Mouse (Mus musculus) myocyte (in vitro differentiated cells): Measurements from ENCODE around the gene Mtmr10. TPM values are rescaled to one million over a fixed set of nuclear protein-coding genes. Genes with fewer than 3 reads are reported as not detected.

Source experiments
- H3K27me3 ChIP-seq: one replicate; pipeline ENCODE4 v1.6.1; 2011; ENCODE audit not compliant: control insufficient read depth, insufficient read depth, insufficient read length
- H3K36me3 ChIP-seq: one replicate; pipeline ENCODE4 v1.6.1; 2011; ENCODE audit not compliant: control insufficient read depth, insufficient read depth
- H3K4me2 ChIP-seq: one replicate; pipeline ENCODE4 v1.6.1; 2011; ENCODE audit warnings: low read depth, control low read depth
- H3K4me3 ChIP-seq: one replicate; pipeline ENCODE4 v1.5.1; 2011; ENCODE audit warnings: mild to moderate bottlenecking, control low read depth, moderate library complexity
- H3K79me2 ChIP-seq: one replicate; pipeline ENCODE4 v1.6.1; 2011; ENCODE audit not compliant: control insufficient read depth, insufficient read depth
- H3ac ChIP-seq: one replicate; pipeline ENCODE4 v1.6.1; 2011; ENCODE audit not compliant: control insufficient read depth, insufficient read length
- CEBPB ChIP-seq: IDR thresholded peaks from 2 replicates; pipeline ENCODE4 v1.6.1; 2011; ENCODE audit warnings: mild to moderate bottlenecking, moderate library complexity; ENCODE audit not compliant: poor library complexity, insufficient read depth, severe bottlenecking
- E2F4 ChIP-seq: IDR thresholded peaks from one replicate; pipeline ENCODE4 v1.6.1; 2011; ENCODE audit warnings: mild to moderate bottlenecking, control low read depth, moderate library complexity; ENCODE audit not compliant: insufficient read depth
- MAX ChIP-seq: IDR thresholded peaks from one replicate; pipeline ENCODE4 v1.6.1; 2011; ENCODE audit warnings: low read depth, mild to moderate bottlenecking, control low read depth
- MYOD1 ChIP-seq, 3 experiments: IDR thresholded peaks; one replicate each; pipeline ENCODE4 v1.6.1; 2011; ENCODE audit warnings: control low read depth in 2 of 3, low read depth in 2 of 3, mild to moderate bottlenecking in 2 of 3, moderate library complexity in 1 of 3; ENCODE audit not compliant: insufficient read length in 2 of 3, control insufficient read depth in 1 of 3
- MYOG ChIP-seq, 3 experiments: IDR thresholded peaks; one replicate each; pipeline ENCODE4 v1.6.1; 2011; ENCODE audit warnings: control low read depth in 2 of 3, low read depth in 2 of 3, mild to moderate bottlenecking in 2 of 3; ENCODE audit not compliant: insufficient read length in 2 of 3, control insufficient read depth in 1 of 3, insufficient read depth in 1 of 3
- POLR2A ChIP-seq: IDR thresholded peaks from one replicate; pipeline ENCODE4 v1.6.1; 2011; ENCODE audit warnings: low read depth, mild to moderate bottlenecking, control low read depth, moderate library complexity; ENCODE audit not compliant: insufficient read length
- POLR2AphosphoS2 ChIP-seq: IDR thresholded peaks from one replicate; pipeline ENCODE4 v1.6.1; 2011; ENCODE audit warnings: low read depth, control low read depth; ENCODE audit not compliant: insufficient read length
- REST ChIP-seq: IDR thresholded peaks from one replicate; pipeline ENCODE4 v1.6.1; 2011; ENCODE audit warnings: mild to moderate bottlenecking, control low read depth, moderate library complexity; ENCODE audit not compliant: insufficient read depth, insufficient read length
- SRF ChIP-seq: IDR thresholded peaks from one replicate; pipeline ENCODE4 v1.6.1; 2011; ENCODE audit warnings: low read depth; ENCODE audit not compliant: control insufficient read depth, insufficient read length
- TCF12 ChIP-seq: IDR thresholded peaks from one replicate; pipeline ENCODE4 v1.6.1; 2011; ENCODE audit warnings: mild to moderate bottlenecking, control low read depth; ENCODE audit not compliant: poor library complexity, insufficient read depth, severe bottlenecking
- TCF3 ChIP-seq: IDR thresholded peaks from one replicate; pipeline ENCODE4 v1.6.1; 2011; ENCODE audit warnings: low read depth, control low read depth; ENCODE audit not compliant: insufficient read length
- USF1 ChIP-seq: IDR thresholded peaks from one replicate; pipeline ENCODE4 v1.6.1; 2011; ENCODE audit warnings: low read depth, mild to moderate bottlenecking, control low read depth, moderate library complexity
- polyA plus RNA-seq: library from polyadenylated mRNA; unstranded; fragments of >200 nt; fragmentation: generic; extraction: Trizol; gene quantifications from one replicate; pipeline ENCODE4 v1.2.1, GENCODE M21; 2012; ENCODE audit warnings: missing spikeins

Gene Mtmr10
- polyA plus RNA-seq, 1 experiment, result 5.6 TPM

DNA sequence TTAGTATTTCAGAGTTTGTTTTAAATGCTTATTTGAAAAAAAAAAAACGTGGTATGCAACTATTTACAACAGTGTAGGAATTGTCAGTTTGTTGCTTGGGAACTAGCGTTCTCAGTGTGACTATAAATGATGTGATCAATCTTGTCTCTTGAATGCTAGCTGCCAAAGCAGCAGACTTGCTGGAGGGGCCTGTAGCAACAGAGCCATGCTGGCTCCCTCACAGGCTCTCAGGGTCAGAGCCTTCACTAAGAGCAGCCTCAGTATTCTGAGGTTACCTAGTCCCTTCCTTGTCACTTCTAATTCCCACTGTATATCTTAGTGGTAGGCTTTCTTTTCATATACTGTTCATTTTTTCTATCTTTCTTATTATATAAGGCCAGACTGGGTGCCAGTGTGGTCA, 23.3 kb downstream of the Mtmr10 start:
- Histone ChIP-seq H3K79me2 (no peaks in the 10 kb centered on the region), H3K4me3 (no peak overlapping the region), H3K4me2 (no peak overlapping the region), H3K27me3 (no peaks in the 10 kb centered on the region), H3ac (no peak overlapping the region), H3K36me3 (peaks cover 36% of the 10 kb centered on the region)
- no peak for TF ChIP-seq CEBPB
- no peak for TF ChIP-seq TCF12
- no peak for TF ChIP-seq MAX
- no peak for TF ChIP-seq SRF
- no peak for TF ChIP-seq REST
- no peak for TF ChIP-seq TCF3
- no peak for TF ChIP-seq POLR2AphosphoS2
- TF ChIP-seq MYOG (IDR thresholded peaks at IDR 0.05; ENCODE audit: control insufficient read depth in 1 of 3, insufficient read depth in 1 of 3, insufficient read length in 2 of 3, low read depth in 2 of 3), result no peak
- TF ChIP-seq POLR2A, result no peak
- no peak for TF ChIP-seq USF1
- TF ChIP-seq E2F4, result no peak

DNA sequence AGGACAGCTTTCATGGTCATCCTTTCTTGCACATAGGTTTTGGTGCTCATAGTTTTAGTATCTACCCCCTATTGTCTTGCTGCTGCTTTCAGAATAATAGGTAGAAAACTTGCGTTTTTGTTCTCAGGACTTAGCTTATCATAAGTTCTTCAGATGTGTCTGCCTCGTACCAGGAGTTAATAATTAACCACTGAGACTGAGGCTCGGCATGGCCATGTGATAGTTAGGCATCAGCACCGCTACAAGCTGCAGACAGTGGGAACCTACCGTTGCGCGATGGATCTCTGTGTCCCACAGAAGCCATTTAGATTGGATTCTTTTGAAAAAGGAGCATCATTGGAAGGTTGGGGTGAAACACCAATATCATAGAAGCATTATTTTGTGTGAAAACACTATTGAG, 25.4 kb downstream of the Mtmr10 start:
- TF ChIP-seq MAX (no peak), E2F4 (no peak), POLR2A (no peak), TCF12 (no peak), USF1 (no peak), SRF (no peak), MYOG (IDR thresholded peaks at IDR 0.05; ENCODE audit: control insufficient read depth in 1 of 3, insufficient read depth in 1 of 3, insufficient read length in 2 of 3, low read depth in 2 of 3) (no peak), TCF3 (no peak), MYOD1 (IDR thresholded peaks at IDR 0.05; ENCODE audit: control insufficient read depth in 1 of 3, insufficient read length in 2 of 3, low read depth in 2 of 3) (no peak), CEBPB (no peak), POLR2AphosphoS2 (no peak), REST (no peak)
- H3K79me2 ChIP-seq, result no peaks in the 10 kb centered on the region
- H3ac ChIP-seq, result no peak overlapping the region
- no peak overlapping the region for H3K4me3 ChIP-seq
- H3K36me3 ChIP-seq, result peaks cover 56% of the 10 kb centered on the region
- no peak overlapping the region for H3K4me2 ChIP-seq
- H3K27me3 ChIP-seq, result no peaks in the 10 kb centered on the region

DNA sequence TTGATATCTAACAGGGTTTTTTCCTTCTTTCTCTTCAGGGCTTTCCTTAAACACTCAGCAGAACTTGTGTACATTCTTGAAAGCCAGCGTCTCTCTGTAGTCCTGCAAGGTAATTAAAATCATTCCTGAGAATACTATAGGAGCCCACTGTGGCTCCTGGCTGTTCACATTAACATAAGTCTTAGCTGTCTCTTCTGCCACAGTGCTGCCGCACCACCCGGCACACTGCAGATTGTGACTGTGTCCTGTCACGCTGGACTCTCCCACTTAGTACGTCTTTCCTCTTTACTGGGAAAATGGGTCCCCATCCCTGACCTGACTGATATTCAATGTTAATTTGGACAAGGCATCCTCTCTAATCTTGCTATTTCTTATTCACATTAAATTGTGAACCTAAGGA, 33.7 kb downstream of the Mtmr10 start:
- Histone ChIP-seq H3ac (no peak overlapping the region), H3K27me3 (no peaks in the 10 kb centered on the region), H3K4me3 (no peak overlapping the region), H3K36me3 (peaks cover 79% of the 10 kb centered on the region), H3K79me2 (no peaks in the 10 kb centered on the region), H3K4me2 (no peak overlapping the region)
- TF ChIP-seq MYOG (IDR thresholded peaks at IDR 0.05; ENCODE audit: control insufficient read depth in 1 of 3, insufficient read depth in 1 of 3, insufficient read length in 2 of 3, low read depth in 2 of 3), result no peak
- TF ChIP-seq USF1, result no peak
- TF ChIP-seq POLR2A, result no peak
- no peak for TF ChIP-seq TCF12
- TF ChIP-seq CEBPB, result no peak
- no peak for TF ChIP-seq MAX

DNA sequence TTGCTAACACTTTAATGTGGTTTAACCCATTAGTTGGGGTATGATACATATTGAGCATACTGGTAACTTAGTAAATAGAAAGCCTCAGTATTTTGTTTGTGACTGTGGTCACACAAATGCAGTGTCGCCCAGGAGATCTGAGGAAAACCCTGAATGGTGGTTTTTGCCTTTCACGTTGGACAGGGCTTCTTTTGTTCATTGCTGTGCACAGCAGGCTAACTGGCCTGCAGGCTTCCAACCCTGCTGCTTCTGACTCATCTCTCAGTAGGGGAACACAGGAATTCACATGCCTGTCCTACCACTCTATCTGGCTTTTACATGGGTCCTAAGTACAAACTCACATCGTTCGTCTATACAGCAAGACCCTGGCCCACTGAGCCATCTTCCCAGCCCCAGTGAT, 34.2 kb downstream of the Mtmr10 start:
- no peak for TF ChIP-seq REST
- TF ChIP-seq USF1, result no peak
- TF ChIP-seq SRF, result no peak
- no peaks in the 10 kb centered on the region for H3K79me2 ChIP-seq

DNA sequence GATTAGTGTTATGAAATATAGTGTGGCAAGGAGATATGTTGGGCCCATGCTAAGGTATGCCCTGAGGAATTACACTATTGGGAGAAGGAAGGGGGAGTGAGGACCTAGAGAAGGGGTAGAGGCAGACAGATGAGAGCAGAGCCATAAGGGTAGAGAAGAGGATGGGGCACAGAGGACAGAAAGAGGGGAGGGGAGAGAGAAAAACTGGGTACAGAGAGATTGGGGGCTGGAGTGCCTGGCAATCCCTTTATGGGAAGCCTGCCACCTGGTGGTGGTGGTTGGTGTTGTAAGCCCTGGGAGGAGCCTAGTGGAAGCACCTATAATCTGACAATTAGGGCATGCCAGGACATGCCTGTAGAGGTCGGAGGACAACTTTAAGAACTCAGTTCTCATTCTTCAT, 39.4 kb downstream of the Mtmr10 start:
- Histone ChIP-seq H3K27me3 (no peaks in the 10 kb centered on the region), H3K4me3 (no peak overlapping the region), H3K36me3 (peaks cover 55% of the 10 kb centered on the region), H3ac (no peak overlapping the region), H3K79me2 (no peaks in the 10 kb centered on the region), H3K4me2 (no peak overlapping the region)
- TF ChIP-seq MYOD1 (IDR thresholded peaks at IDR 0.05; ENCODE audit: control insufficient read depth in 1 of 3, insufficient read length in 2 of 3, low read depth in 2 of 3), result no peak

More for the DNA sequence above, 34.2 kb downstream of the Mtmr10 start:
- H3ac ChIP-seq, result no peak overlapping the region
- no peaks in the 10 kb centered on the region for H3K27me3 ChIP-seq
- H3K36me3 ChIP-seq, result peaks cover 76% of the 10 kb centered on the region
- H3K4me2 ChIP-seq, result no peak overlapping the region
- no peak overlapping the region for H3K4me3 ChIP-seq
